Mouse (Mus musculus) inflammation-experienced regulatory T-cells, adult 6 months (primary cell): Measurements from ENCODE around the gene Mef2d. TPM values are rescaled to one million over a fixed set of nuclear protein-coding genes. Genes with fewer than 3 reads are reported as not detected.
A peak's percentile ranks its signal among the peaks of the same experiment; 100 is the strongest.

ENCODE experiments used
- ATAC-seq: one replicate; pipeline ENCODE4 v1.8.0; 2017
- polyA plus RNA-seq, 3 experiments: library from polyadenylated mRNA; unstranded; fragments of 100-300 nt; shearing (Covaris generic); gene quantifications; one replicate each; pipeline ENCODE4 v1.2.1; 2017

Gene Mef2d
- polyA plus RNA-seq, 3 experiments from 2014 or later: 16.6 to 32.0 (median 27.7) TPM

DNA sequence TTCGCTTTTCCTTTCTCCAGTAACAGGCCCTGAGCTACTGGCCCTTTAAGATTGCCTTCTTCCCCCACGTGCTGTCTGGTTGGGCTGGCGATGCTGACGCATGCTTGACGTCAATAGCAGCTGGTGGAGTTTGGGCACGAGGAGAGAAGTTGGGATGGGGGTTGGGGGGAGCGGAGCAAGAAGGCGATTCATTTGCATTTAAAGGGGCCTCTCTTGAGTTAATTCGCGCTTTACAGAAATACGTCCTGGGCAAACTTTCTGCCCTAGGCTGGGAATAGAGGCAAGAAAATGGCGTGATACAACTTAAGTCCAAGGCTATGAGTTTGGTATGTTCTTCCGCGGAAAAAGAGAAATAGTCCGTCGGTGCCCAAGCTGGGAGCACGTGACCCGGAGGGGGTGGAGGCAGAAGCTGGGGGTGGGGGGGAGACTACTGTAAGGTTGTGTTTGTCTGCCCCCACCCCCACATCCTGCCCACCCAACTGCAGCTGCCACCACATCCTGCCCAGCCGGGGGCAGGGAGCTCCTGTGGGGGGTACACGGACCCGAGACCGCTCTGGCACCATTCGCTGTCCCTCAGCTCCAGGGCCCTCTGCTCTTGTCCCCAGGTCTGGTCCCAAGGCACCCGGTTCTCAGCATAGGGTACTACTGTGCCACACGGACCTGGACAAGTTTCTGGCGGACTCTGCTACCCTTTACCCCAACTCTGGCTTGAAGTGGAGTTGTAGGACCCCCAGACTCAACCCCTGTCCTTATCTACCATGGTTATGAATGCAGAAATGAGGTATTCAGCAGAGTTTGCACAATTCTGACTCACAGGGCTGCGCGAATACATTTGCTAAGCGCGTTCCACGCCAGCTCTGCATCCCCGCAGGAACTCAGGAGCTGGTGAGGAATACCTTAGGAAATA, 3.6 kb upstream of the Mef2d start:
- peak; percentile 60 for ATAC-seq

DNA sequence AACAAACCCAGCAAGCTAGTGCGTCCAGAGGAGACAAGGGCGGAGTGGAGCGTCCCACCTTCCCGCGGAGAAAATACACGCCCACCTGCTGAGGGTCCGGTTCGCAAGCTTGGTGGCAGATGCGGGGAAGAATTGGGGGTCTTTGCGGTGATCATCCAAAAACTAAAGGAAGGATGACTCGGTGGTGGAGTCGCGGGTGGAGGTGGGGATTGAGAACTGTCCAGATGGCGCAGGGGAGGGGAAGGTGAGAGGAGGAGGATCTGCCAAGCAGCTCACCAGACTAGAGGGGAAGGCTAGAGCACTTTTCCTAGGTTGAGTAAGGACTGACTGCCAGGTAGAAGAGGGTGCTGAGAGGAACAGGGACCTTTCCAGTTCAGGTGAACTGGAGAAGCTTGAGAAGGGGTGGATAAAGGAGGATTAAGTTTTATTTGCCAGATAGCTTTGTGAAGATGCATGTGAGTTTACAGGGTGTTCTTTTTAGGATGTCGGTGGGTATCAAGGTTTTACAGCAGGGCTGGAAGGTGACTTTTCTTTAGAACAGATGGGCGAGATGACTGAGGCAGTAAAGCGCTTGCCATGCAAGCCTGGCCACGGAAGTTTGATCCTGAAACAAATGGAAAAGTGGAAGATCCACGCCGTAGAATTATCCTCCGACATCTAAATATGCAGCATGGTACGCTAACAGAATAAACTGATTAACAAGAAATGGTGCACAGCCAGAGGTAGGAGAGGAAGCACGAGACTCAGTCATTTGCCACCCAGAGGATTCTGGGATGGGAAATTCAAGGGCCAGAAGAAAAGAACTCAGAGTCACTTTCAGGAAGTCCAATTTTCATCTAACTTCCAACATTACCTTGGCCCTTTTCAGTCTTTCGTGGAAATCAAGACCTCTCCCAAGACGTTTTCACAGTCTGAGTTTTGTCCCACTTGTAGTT, 2.7 kb upstream of the Mef2d start:
- no peak for ATAC-seq

DNA sequence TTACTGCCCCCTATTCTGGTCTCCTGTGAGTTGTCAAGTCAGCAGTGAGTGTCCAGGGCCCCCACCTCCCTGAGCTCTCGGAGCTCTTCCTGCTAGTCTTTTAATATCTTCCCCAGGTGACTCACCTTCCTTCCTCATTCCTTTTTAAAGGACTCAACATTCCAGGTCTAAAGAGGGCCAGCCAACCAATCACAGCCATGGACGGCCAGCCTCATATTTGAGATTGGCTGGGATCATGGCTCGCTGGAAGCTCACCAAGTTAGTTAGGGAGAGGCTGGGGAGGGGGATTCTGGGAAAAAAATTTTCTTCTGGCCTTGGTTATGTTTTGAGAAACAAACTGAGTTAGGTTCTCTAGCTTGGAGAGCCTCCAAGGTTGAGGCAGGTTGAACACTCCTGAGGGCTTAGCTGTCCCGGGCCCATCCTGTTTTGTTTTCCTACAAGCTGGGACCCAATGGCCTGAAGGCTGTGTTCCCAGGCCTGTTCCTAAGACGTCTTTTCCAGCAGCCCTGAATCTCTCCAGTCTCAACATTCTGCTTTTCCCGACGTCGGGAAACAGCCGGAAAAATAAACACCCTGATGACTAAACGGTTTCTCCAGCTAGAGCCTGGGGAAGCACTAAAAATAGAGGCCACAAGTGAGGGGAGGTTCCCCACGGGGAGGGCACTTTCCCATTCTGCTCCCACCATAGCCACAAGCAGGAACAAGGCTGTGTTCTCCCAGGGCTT, 1.8 kb upstream of the Mef2d start:
- ATAC-seq: no peak

DNA sequence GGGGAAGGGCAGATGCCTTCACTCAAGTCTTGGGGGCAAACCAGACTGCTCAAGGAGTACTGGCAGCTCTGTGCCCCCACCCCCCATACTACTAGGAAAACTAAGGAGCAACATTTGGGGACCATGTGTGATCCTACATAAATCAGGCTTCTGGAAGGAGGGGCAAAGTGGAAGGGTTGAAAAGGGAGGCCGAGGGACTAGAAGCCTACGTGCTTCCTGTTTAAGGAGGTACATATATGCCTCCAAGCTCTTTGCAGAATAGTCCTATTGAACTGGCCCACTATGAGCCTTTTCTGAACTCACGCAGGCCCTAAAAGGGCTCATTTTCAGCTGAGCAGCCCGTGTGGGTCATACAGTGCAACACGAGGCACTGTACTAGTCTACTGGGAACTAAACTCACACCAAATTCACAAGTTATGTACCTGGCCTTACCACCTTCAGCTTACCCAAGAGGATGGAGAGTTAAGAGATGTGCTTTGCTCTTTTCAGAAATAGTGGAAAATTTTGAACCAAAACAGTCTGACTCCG, 1.2 kb upstream of the Mef2d start:
- no peak for ATAC-seq

DNA sequence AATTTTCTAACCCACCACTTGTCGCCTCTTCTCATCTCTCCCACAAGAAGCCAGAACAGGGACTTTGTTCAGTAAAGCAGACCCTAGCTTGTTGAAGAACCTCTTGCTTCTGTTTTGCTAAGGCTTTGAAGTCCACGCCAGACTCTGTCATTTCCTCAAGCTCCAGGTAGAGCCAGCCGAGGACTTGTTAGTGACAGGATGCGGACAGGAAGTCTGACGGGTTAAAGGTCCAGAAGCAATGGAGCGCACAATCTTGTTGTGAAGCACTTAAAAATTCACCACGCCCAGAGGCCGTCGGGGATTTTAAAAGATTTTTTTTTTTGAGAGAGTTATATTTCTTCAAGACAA, 759 bp upstream of the Mef2d start:
- peak; percentile 42 for ATAC-seq

DNA sequence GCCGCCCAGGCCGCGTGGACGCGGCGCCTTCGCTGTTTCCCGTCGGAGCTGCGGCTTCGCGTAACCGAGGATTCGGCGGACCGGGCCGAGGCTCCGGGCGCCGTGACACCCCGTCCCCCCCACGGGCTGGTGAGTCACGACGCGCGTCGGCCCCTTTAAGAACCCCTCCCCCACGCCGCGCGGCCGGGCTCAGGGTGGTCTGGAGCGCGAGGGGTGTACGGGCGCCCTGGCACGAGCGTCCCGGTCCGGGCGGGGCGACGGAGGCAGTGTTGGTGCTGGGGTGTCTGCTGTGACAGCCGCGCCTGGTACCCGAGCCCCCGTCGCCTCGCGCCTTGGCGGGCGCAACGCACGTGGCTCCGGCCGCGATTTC, 359 bp downstream of the Mef2d start:
- no peak for ATAC-seq

DNA sequence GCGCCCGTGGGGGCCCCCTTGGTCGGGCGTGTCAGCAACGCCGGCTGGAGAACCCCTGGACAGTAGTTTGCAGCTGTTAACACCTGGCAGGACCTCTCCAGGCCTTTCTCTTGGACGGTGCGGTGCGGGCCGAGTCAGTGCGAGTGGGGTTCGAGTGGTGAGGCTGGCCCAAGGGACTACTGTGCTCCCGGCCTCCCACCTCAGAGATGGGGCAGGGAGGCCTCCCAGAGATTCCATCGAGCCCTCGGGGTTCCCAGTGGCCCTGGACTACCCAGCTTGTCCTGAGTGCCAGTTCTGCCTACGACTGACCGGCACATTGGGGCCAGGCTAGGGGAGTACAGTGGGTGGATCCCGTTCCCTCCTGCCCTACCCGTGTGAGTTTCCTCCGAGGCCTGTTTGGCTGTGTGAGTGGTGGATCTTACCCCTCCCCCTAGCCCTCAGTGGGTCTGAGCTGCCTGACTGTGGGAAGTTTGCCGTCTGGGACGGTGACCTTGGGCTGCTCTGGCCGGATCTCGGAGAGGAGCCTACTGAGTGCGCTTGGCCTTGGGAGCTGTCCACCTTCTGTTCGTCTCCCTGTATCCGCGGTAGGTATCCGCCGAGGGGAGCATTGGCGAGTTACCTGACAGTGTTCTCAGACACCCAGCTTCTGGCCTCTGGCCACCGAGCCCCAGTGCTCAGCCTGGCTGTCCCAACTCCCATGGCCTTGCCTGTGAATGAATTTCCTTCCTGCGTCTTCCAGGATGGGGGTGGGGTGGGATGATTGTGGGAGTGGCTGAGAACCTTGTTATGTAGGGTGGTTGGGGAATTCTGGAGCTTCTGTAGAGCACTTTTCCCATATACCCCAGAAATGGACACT, 972 bp downstream of the Mef2d start:
- no peak for ATAC-seq

DNA sequence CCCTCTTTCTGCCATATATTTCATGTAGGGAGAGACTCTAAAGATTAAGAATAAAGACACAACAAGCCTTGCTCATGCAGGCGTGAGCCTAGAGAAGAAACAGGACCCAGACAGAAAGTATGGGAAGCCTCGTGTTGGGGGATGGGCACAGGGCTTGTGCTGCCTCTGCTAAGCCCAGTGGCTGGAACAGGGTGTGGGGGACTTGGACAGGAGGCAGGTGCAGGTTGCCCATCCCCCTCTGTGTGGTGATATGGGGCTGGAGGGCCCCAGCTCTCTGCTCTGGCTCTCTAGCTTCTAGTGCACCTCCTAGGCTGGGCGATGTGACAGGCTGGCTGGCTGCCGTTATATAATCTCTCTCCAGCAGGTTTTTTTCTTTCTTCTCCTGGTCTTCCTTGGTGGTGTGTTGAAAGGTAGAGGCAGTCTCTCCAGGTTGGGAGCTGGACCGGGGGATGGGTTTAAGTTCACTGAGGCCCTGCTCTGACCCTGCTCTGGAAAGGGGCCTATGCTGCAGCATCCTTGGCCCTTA, 1.9 kb downstream of the Mef2d start:
- no peak for ATAC-seq

DNA sequence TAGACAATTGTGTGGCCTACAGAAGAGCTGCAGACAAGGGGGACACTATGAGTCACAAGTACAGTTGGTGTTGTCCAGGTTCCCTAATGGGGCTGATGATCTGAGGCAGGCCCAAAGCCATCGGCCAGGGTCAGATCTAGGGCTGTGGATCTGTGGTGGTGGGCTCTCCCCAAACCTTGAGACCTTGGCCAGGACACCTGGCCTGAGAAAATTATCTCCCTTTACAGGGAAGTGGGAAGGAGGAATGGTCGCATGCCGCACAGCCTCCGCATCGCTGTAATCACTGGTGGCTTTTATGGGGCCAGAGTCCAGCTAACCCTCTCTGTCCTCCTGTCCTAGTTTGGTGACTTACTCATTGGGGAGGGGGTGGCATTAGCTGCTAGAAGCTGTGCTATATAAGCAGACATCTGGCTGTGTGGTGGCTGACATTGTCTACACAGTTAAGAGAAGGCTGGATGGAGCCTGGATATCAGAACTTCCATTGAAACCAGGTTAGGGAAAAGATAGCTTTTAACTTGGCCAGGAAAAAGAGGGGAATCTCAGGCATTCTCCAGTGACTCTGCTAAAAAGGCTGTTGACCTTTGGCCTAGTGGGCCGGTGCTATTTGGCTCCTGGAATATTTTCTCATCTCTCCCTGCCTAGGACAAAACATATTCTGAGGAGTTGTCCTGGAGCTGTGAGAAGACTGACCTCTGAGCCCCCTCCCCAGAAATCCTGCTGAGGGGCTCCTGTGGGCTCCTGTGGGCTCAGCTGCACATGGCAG, 2.7 kb downstream of the Mef2d start:
- ATAC-seq: no peak

DNA sequence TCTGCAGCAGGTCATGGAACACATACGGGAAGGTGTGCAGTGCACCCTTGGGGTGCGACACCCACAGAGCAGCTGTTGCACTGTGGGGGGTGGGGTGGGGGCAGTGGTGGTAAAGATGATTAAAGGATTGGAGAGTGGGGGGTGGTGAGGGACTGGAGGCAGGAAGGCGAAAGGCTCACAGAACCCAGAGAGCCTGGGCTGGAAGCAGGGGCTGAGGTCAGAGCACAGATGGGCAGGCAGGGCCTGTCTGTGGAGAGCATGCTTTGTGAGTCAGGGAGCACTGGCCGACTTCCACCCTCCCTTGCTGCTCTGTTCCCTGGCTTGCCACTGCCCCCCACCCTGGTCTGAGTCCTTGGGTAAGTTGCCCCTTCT, 3.2 kb downstream of the Mef2d start:
- ATAC-seq: no peak

DNA sequence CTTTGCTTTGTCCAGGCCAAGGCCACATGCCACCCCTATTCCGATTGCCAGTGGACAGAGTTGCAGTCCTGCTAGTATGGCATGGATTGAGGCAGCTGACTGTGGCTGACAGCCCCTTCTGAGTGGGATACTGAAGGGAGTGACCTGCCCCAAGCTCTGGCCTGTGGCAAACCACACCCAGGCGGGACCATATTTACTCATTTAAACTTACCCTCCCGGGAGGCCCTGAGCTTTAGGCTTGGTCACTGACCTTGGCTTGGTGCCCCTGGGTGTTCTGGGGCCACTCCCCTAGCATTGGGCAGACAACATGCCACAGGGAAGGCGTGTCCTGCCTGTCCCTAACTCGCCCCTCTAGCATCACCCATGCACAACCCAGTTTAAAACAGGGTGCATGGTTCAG, 3.8 kb downstream of the Mef2d start:
- no peak for ATAC-seq

DNA sequence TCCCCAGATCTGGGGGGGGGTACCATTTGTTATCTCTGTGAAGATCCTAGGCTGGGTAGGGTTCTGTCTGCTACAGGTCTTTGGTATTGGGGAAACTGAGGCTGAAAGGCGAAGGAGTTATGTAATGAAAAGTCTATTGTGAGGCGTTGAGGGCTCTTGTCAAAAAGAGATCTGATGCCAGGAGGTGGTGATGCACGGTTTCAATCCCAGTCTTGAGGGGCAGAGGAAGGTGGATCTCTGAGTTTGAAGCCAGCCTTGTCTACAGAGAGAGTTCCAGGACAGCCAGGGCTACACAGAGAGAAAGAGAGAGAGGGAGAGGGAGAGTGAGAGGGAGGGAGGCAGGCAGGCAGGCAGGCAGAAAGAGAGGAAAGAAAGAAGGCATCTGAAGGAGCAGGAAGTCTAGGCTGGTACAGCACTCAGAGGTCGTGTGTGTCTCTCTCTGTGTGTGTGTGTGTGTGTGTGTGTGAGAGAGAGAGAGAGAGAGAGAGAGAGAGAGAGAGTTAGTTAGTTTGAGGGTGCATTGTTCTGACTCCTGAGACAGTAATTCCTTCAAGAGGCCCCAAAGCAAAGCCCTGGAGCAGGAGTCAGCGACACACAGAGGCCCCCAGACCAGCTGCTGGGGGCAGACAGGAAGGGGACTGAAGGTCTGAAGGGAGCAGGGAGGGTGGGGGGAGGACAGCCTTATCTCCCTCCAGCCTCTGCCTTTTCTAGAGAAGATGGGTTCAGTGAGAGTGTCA, 4.4 kb downstream of the Mef2d start:
- ATAC-seq: no peak

DNA sequence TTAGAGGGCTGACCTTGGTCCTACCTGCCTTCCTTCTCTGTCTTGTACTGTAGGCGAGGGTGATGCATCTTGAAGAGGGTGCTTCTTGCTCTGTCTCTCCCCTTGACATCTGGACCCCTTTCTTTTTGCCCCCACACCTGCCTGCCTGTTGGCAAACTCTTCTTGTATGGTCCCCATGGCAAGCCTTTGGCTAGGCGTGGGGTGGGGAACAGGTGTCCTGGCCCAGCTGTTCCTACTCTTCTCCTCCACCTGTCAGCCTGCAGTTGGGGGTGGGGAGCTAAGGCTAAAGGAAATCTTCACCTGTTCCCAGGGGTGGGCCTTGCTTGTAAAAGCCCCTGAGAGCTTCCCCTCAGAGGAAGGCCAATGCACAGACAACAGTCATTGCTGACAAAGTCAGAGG, 5.3 kb downstream of the Mef2d start:
- no peak for ATAC-seq

DNA sequence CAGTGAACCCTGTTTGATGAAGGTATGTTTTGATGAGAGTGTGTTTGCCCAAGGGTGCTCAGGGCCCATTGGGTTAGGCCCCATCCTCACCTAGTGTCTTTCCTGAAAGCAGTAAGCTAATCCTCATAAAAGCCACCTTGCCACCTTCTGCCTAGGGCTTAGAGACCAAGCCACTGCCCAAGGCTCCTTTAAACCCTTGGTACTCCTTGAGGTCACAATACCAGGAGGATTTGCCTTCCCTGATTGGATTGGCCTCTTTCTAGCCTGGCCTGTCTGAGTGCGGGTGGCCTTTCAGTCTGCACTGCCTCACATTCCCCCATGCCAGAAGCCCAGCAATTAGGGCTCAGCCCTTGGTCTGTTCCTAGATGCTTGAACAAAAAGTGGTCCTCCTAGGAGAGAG, 5.7 kb downstream of the Mef2d start:
- no peak for ATAC-seq

DNA sequence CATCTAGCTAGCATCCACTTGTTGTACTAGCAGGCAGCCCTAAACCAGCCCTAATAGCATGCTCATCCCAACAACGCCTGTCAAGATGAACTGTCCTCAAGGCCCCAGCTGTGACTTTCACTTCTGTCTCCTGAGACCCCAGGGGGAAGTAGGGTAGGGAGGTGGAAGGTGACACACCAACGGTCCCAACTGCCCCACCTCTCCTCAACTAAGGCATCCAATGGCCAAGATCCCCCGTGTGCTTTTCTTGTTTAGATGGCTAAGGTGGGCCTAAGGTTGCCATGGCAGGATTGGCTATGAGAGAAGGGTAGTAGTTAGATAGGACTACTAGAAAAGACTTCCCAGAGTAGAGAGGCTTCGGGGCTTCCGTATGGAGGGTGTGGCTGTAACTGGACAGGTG, 6.2 kb downstream of the Mef2d start:
- no peak for ATAC-seq

DNA sequence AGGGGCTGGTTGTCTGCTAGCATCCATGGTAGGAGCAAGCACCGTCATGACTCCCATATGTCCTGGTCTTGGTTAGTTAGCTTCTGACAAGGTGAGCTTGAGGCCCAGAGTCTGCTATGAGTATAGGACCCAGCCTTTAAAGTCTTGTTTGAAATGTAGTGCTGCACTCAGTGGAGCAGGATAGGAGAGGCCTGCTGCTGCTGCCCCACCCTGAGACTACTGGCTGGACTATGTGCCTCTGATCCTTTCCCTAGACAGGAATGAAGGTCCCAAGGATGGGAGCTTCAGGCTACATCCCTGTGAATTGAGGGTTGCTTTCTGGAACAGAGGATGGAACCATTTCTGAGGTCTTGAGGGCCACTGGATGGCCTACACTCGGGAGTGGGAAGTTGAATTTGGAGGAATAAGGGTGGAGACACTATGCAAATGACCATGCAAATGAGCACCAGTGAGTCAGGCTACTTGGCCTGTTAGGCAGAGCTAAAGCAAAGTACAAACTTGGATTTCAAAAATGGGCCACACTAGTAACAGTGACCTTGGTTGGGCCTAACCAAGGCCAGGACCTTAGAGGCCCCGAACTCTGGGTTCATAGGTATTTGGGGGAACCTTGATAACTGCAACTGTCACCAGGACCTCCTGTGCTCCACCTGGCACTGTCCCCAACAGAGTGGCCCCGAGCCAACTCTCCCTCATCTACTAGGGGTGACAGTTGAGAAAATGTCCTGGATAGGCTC, 6.8 kb downstream of the Mef2d start:
- no peak for ATAC-seq

DNA sequence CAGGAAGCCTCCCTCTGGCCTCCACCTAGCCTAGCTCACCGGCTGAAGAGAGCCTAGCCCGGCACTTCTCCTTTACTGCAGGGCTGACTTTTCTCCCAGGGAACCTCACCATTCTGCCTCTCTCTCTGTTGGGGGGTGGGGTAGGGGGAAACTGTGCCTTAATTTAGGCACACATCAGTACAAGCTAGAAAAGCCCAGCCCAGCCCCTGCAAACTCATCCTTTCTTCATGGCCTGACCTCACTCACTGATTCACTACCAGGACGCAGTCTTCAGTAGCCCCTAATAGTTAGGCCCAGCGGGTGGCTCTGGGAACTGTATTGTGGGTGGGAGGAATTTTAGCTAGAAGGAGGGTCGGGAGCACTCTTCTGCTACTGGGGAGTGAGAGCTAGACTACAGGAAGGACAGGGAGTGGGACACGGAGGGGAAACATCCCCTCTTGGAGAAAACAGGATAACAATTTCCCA, 7.4 kb downstream of the Mef2d start:
- ATAC-seq: no peak

DNA sequence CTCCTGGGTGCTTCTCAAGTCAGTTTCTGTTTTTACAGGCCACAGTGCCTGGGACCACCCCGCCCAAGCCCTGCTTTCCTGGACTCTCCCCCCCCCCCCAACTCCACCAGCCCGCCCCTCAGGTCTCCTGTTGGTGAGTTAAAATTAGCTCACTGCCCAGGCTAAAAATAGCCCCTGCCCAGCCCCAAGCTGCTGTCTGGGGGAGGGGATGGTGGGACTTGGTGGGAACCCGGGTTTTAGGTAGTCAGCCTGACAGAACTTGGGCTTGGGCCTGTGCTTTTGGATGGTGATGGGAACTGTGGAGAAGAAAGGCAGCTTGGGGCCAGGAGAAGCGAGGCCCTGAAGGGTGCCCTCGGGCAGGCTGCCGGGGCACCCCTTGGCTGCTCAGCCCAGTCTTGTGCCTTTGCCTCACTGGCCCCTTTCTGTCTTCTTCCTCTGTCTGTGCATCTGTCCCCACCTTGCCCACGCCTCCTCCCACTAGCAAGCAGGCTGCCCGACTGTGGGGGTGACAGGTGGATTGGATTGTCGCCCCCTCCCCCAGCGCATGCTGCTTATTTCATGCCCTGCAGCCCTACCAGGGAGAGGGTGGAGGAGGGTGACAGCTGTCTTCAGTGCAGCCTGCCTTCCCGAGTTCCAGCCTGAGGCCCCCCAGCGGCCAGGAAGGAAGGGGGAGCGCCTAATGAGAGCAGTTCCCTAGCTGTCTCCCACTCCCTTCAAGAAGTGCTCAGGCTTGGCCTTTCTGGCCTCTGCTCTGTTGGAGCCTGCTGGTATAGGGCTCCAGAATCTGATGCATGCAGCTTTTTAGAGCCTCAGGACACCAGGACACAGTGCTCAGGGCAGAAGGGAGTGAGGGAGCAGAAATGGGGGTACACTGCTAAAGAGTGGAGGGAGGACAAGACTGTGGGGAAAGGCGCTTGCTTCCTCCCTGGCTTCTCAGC, 8.2 kb downstream of the Mef2d start:
- no peak for ATAC-seq
